Mouse (Mus musculus): Measurements from ENCODE around the gene Slc2a9. TPM values are rescaled to one million over a fixed set of nuclear protein-coding genes. Genes with fewer than 3 reads are reported as not detected.
A peak's percentile ranks its signal among the peaks of the same experiment; 100 is the strongest.

Slc2a9 gene
- polyA plus RNA-seq, 1 experiment from 2014 or later = 4.0 TPM

- Histone ChIP-seq H3K27ac (ENCODE audit: low read length) (no peak overlapping the region), H3K4me2 (ENCODE audit: low read depth, low read length) (no peak overlapping the region), H3K27me3 (ENCODE audit: control insufficient read depth, insufficient read depth, low read depth, low read length) (no peaks in the 10 kb centered on the region), H3K9me3 (replicated peaks; ENCODE audit: control insufficient read depth, low read length) (no peaks in the 10 kb centered on the region), H3K9ac (ENCODE audit: low read depth, low read length) (no peak overlapping the region), H3K4me1 (ENCODE audit: control insufficient read depth, low read depth, low read length) (no peaks in the 10 kb centered on the region; the same call in 1 of the 2 replicates), H3K36me3 (ENCODE audit: control insufficient read depth, insufficient read depth) (no peaks in the 10 kb centered on the region), H3K4me3 (ENCODE audit: low read depth, low read length) (no peak overlapping the region)
- ATAC-seq (ENCODE audit: low read depth) = 0 out of 2 replicates have a peak, but pooled peaks have one; percentile 40
- 49% methylated on average over 5 of the region's 5 CpGs for WGBS (ENCODE audit: insufficient replicate concordance)
Observed at GRCm38 (mm10) chr5:38466569-38467110, 36.3 kb downstream of the Slc2a9 start.

GRCm38 (mm10) chr5:38461261-38461660, 41.7 kb downstream of the Slc2a9 start:
- 65% methylated on average over 5 of the region's 5 CpGs for WGBS (ENCODE audit: insufficient replicate concordance)
- no peaks in the 10 kb centered on the region for H3K36me3 ChIP-seq (ENCODE audit: control insufficient read depth, insufficient read depth)
- H3K4me2 ChIP-seq (ENCODE audit: low read depth, low read length) = no peak overlapping the region
- no peak for ATAC-seq (ENCODE audit: low read depth)
- no peaks in the 10 kb centered on the region for H3K27me3 ChIP-seq (ENCODE audit: control insufficient read depth, insufficient read depth, low read depth, low read length)
- H3K9ac ChIP-seq (ENCODE audit: low read depth, low read length) = no peak overlapping the region
- H3K4me1 ChIP-seq (ENCODE audit: control insufficient read depth, low read depth, low read length) = no peaks in the 10 kb centered on the region
- no peak overlapping the region for H3K27ac ChIP-seq (ENCODE audit: low read length)
- no peaks in the 10 kb centered on the region for H3K9me3 ChIP-seq (replicated peaks; ENCODE audit: control insufficient read depth, low read length)
- no peak overlapping the region for H3K4me3 ChIP-seq (ENCODE audit: low read depth, low read length)

GRCm38 (mm10) chr5:38450936-38451335, 52.0 kb downstream of the Slc2a9 start:
- no peaks in the 10 kb centered on the region for H3K27me3 ChIP-seq (ENCODE audit: control insufficient read depth, insufficient read depth, low read depth, low read length)
- no peak for ATAC-seq (ENCODE audit: low read depth)
- no peaks in the 10 kb centered on the region for H3K4me1 ChIP-seq (ENCODE audit: control insufficient read depth, low read depth, low read length)
- no peaks in the 10 kb centered on the region for H3K36me3 ChIP-seq (ENCODE audit: control insufficient read depth, insufficient read depth)
- H3K27ac ChIP-seq (ENCODE audit: low read length) = no peak overlapping the region
- no peak overlapping the region for H3K4me2 ChIP-seq (ENCODE audit: low read depth, low read length)
- H3K9me3 ChIP-seq (replicated peaks; ENCODE audit: control insufficient read depth, low read length) = no peaks in the 10 kb centered on the region
- no peak overlapping the region for H3K4me3 ChIP-seq (ENCODE audit: low read depth, low read length)
- no peak overlapping the region for H3K9ac ChIP-seq (ENCODE audit: low read depth, low read length)
- 52% methylated on average over 3 of the region's 3 CpGs for WGBS (ENCODE audit: insufficient replicate concordance)

- Histone ChIP-seq H3K9ac (ENCODE audit: low read depth, low read length) (no peak overlapping the region), H3K27ac (ENCODE audit: low read length) (no peak overlapping the region), H3K36me3 (ENCODE audit: control insufficient read depth, insufficient read depth) (no peaks in the 10 kb centered on the region), H3K27me3 (ENCODE audit: control insufficient read depth, insufficient read depth, low read depth, low read length) (no peaks in the 10 kb centered on the region), H3K4me2 (ENCODE audit: low read depth, low read length) (no peak overlapping the region), H3K4me3 (ENCODE audit: low read depth, low read length) (no peak overlapping the region), H3K9me3 (replicated peaks; ENCODE audit: control insufficient read depth, low read length) (no peaks in the 10 kb centered on the region), H3K4me1 (ENCODE audit: control insufficient read depth, low read depth, low read length) (no peaks in the 10 kb centered on the region)
- no peak for ATAC-seq (ENCODE audit: low read depth)
- WGBS (ENCODE audit: insufficient replicate concordance) = 70% methylated on average over 8 of the region's 8 CpGs
Observed at GRCm38 (mm10) chr5:38449607-38450006, 53.3 kb downstream of the Slc2a9 start.

- Histone ChIP-seq H3K9ac (ENCODE audit: low read depth, low read length) (no peak overlapping the region), H3K4me3 (ENCODE audit: low read depth, low read length) (no peak overlapping the region), H3K4me1 (ENCODE audit: control insufficient read depth, low read depth, low read length) (no peaks in the 10 kb centered on the region), H3K4me2 (ENCODE audit: low read depth, low read length) (no peak overlapping the region), H3K27me3 (ENCODE audit: control insufficient read depth, insufficient read depth, low read depth, low read length) (no peaks in the 10 kb centered on the region), H3K9me3 (replicated peaks; ENCODE audit: control insufficient read depth, low read length) (no peaks in the 10 kb centered on the region), H3K36me3 (ENCODE audit: control insufficient read depth, insufficient read depth) (no peaks in the 10 kb centered on the region), H3K27ac (ENCODE audit: low read length) (no peak overlapping the region)
- no peak for ATAC-seq (ENCODE audit: low read depth)
- 84% methylated on average over 3 of the region's 3 CpGs for WGBS (ENCODE audit: insufficient replicate concordance)
Observed at GRCm38 (mm10) chr5:38448121-38448520, 54.8 kb downstream of the Slc2a9 start.

GRCm38 (mm10) chr5:38446316-38446975, 56.5 kb downstream of the Slc2a9 start:
- no peaks in the 10 kb centered on the region for H3K36me3 ChIP-seq (ENCODE audit: control insufficient read depth, insufficient read depth)
- no peak overlapping the region for H3K4me2 ChIP-seq (ENCODE audit: low read depth, low read length)
- H3K9ac ChIP-seq (ENCODE audit: low read depth, low read length) = no peak overlapping the region
- 50% methylated on average over 14 of the region's 14 CpGs for WGBS (ENCODE audit: insufficient replicate concordance)
- no peaks in the 10 kb centered on the region for H3K9me3 ChIP-seq (replicated peaks; ENCODE audit: control insufficient read depth, low read length)
- no peak for ATAC-seq (ENCODE audit: low read depth)
- no peak overlapping the region for H3K4me3 ChIP-seq (ENCODE audit: low read depth, low read length)
- H3K27me3 ChIP-seq (ENCODE audit: control insufficient read depth, insufficient read depth, low read depth, low read length) = no peaks in the 10 kb centered on the region
- no peak overlapping the region for H3K27ac ChIP-seq (ENCODE audit: low read length)
- no peaks in the 10 kb centered on the region for H3K4me1 ChIP-seq (ENCODE audit: control insufficient read depth, low read depth, low read length)

- H3K27ac ChIP-seq (ENCODE audit: low read length) = no peak overlapping the region
- ATAC-seq (ENCODE audit: low read depth) = no peak
- no peaks in the 10 kb centered on the region for H3K4me1 ChIP-seq (ENCODE audit: control insufficient read depth, low read depth, low read length)
- H3K4me2 ChIP-seq (ENCODE audit: low read depth, low read length) = no peak overlapping the region
- H3K9me3 ChIP-seq (replicated peaks; ENCODE audit: control insufficient read depth, low read length) = no peaks in the 10 kb centered on the region
- H3K9ac ChIP-seq (ENCODE audit: low read depth, low read length) = no peak overlapping the region
- H3K36me3 ChIP-seq (ENCODE audit: control insufficient read depth, insufficient read depth) = peaks cover 7% of the 10 kb centered on the region; the same call in 1 of the 2 replicates
- H3K27me3 ChIP-seq (ENCODE audit: control insufficient read depth, insufficient read depth, low read depth, low read length) = no peaks in the 10 kb centered on the region
- WGBS (ENCODE audit: insufficient replicate concordance) = 63% methylated on average over 10 of the region's 10 CpGs
- H3K4me3 ChIP-seq (ENCODE audit: low read depth, low read length) = no peak overlapping the region
Observed at GRCm38 (mm10) chr5:38441088-38441839, 61.7 kb downstream of the Slc2a9 start.

GRCm38 (mm10) chr5:38440252-38441005, 62.5 kb downstream of the Slc2a9 start:
- Histone ChIP-seq H3K4me1 (ENCODE audit: control insufficient read depth, low read depth, low read length) (no peaks in the 10 kb centered on the region), H3K27me3 (ENCODE audit: control insufficient read depth, insufficient read depth, low read depth, low read length) (no peaks in the 10 kb centered on the region), H3K9ac (ENCODE audit: low read depth, low read length) (no peak overlapping the region), H3K9me3 (replicated peaks; ENCODE audit: control insufficient read depth, low read length) (no peaks in the 10 kb centered on the region), H3K4me2 (ENCODE audit: low read depth, low read length) (no peak overlapping the region), H3K27ac (ENCODE audit: low read length) (no peak overlapping the region), H3K36me3 (ENCODE audit: control insufficient read depth, insufficient read depth) (peaks cover 7% of the 10 kb centered on the region; the same call in 1 of the 2 replicates), H3K4me3 (ENCODE audit: low read depth, low read length) (no peak overlapping the region)
- 65% methylated on average over 9 of the region's 9 CpGs for WGBS (ENCODE audit: insufficient replicate concordance)
- ATAC-seq (ENCODE audit: low read depth) = no peak
